Mouse (Mus musculus): Measurements from ENCODE around the gene Ubr4.

Gene Ubr4

GRCm38 (mm10) chr4:139430891-139431290 lies 78.5 kb downstream of the Ubr4 start:
- DNase-seq (ENCODE audit: low read depth): no peak

- DNase-seq (ENCODE audit: low read depth): no peak
These were observed 80.8 kb downstream of the Ubr4 start for GRCm38 (mm10) chr4:139432966-139433765.

GRCm38 (mm10) chr4:139441244-139441643 lies 88.8 kb downstream of the Ubr4 start:
- DNase-seq (ENCODE audit: low read depth): no peak

- no peak for DNase-seq (ENCODE audit: low read depth)
These were observed 89.4 kb downstream of the Ubr4 start for GRCm38 (mm10) chr4:139441806-139442205.

GRCm38 (mm10) chr4:139442391-139443355 lies 90.3 kb downstream of the Ubr4 start:
- DNase-seq (ENCODE audit: low read depth): no peak

GRCm38 (mm10) chr4:139444315-139444714 lies 91.9 kb downstream of the Ubr4 start:
- no peak for DNase-seq (ENCODE audit: low read depth)

- no peak for DNase-seq (ENCODE audit: low read depth)
These were observed 93.8 kb downstream of the Ubr4 start for GRCm38 (mm10) chr4:139446176-139446575.

GRCm38 (mm10) chr4:139446731-139447675 lies 94.6 kb downstream of the Ubr4 start:
- DNase-seq (ENCODE audit: low read depth): no peak

- DNase-seq (ENCODE audit: low read depth): no peak
These were observed 100.7 kb downstream of the Ubr4 start for GRCm38 (mm10) chr4:139452944-139453700.

GRCm38 (mm10) chr4:139454339-139454738 lies 101.9 kb downstream of the Ubr4 start:
- DNase-seq (ENCODE audit: low read depth): no peak

GRCm38 (mm10) chr4:139459970-139460369 lies 107.6 kb downstream of the Ubr4 start:
- no peak for DNase-seq (ENCODE audit: low read depth)

GRCm38 (mm10) chr4:139464163-139464562 lies 111.8 kb downstream of the Ubr4 start:
- no peak for DNase-seq (ENCODE audit: low read depth)

- DNase-seq (ENCODE audit: low read depth): no peak
These were observed 114.1 kb downstream of the Ubr4 start for GRCm38 (mm10) chr4:139466541-139466940.

- DNase-seq (ENCODE audit: low read depth): peak; percentile 40
These were observed 117.8 kb downstream of the Ubr4 start for GRCm38 (mm10) chr4:139470198-139470597.

GRCm38 (mm10) chr4:139476663-139477625 lies 124.5 kb downstream of the Ubr4 start:
- no peak for DNase-seq (ENCODE audit: low read depth)

- DNase-seq (ENCODE audit: low read depth): no peak
These were observed 125.6 kb downstream of the Ubr4 start for GRCm38 (mm10) chr4:139477983-139478382.

GRCm38 (mm10) chr4:139479176-139479575 lies 126.8 kb downstream of the Ubr4 start:
- DNase-seq (ENCODE audit: low read depth): no peak

GRCm38 (mm10) chr4:139481400-139481799 lies 129.0 kb downstream of the Ubr4 start:
- DNase-seq (ENCODE audit: low read depth): no peak

GRCm38 (mm10) chr4:139483461-139484105 lies 131.2 kb downstream of the Ubr4 start:
- DNase-seq (ENCODE audit: low read depth): no peak

All from fibroblast of lung, adult 2 months (primary cell).